Mouse (Mus musculus): ENCODE measurements around the gene Plxnc1.

DNA sequence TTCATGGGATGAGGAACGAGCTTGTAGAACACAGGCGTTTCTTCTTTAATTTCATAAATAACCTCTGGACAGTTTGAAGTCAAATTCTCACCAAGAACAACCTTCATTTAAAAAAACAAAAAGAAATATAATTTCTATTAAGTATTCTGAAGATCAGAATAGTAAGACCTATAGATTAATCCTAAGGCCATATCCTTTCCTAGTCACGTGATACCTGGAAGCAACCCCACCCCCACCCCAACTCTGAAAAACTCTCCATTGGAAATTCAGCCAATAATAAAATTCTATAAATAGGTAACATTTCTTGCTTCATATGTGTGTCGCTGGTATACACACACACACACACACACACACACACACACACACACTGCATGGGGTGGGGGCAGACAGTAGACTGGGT, 34.1 kb downstream of the Plxnc1 start:
- no peak for TF ChIP-seq MYOD1 (IDR thresholded peaks at IDR 0.05; ENCODE audit: control insufficient read depth, insufficient read length, low read depth)
- TF ChIP-seq CTCF (IDR thresholded peaks at IDR 0.05; ENCODE audit: control insufficient read depth, insufficient read depth, insufficient read length): no peak
- no peak for TF ChIP-seq MYOG (IDR thresholded peaks at IDR 0.05; ENCODE audit: control insufficient read depth, extremely low read depth, insufficient read length)

All from C2C12 (cell line).